Mouse (Mus musculus): ENCODE results near the gene Xpc. TPM values are rescaled to one million over a fixed set of nuclear protein-coding genes. Genes with fewer than 3 reads are reported as not detected.

The Xpc gene
- polyA plus RNA-seq, 1 experiment from 2014 or later = 14.9 TPM

DNA sequence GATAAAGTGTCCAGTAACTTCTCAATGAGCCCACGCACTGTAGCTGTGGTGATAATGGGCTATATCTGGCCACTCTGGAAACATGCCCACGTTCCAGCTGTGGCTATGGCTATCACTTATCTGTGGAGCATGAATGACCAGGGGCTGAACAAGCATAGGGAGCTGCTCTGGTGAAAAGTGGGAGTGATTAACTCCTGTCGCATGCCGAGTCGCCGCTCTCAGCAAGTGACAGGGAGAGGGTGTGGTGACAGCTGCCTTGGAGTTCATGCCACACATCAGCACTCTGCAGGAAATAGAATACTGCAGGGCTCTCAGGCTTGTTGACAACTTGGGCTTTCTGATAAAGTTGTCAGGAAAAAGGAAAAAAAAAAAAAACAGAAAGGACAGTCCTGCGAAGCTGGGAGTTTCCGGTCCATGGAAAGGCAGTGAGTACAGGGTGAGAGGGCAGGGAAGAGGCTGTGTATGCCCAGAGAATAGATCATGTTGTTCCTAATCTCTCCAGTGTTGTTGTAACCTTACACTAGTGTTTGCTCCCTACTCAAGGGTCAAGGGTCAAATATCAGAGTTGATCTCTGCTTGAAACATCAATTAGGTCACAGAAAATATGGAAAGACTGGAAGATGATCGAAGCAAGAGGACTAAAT lies 30.7 kb upstream of the Xpc start:
- H3K4me1 ChIP-seq (ENCODE audit: control insufficient read depth, insufficient read depth, low read length) = no peaks in the 10 kb centered on the region
- H3K27me3 ChIP-seq (ENCODE audit: control insufficient read depth, insufficient read depth, low read length) = no peaks in the 10 kb centered on the region
- H3K9me3 ChIP-seq (replicated peaks; ENCODE audit: control insufficient read depth, low read length) = 0 out of 2 replicates have a peak, but pooled peaks cover 3% of the 10 kb centered on the region
- no peak overlapping the region for H3K4me2 ChIP-seq (ENCODE audit: low read depth, low read length)
- H3K4me3 ChIP-seq (replicated peaks; ENCODE audit: low read length) = no peak overlapping the region
- no peaks in the 10 kb centered on the region for H3K36me3 ChIP-seq (ENCODE audit: control insufficient read depth, insufficient read depth, low read length)
- ATAC-seq (ENCODE audit: insufficient read depth, low FRiP score) = no peak
- H3K9ac ChIP-seq (ENCODE audit: low read length) = no peak overlapping the region
- no peak overlapping the region for H3K27ac ChIP-seq (ENCODE audit: low read length)
- 41% methylated on average over 9 of the region's 9 CpGs for WGBS

- Histone ChIP-seq H3K4me1 (ENCODE audit: control insufficient read depth, insufficient read depth, low read length) (no peaks in the 10 kb centered on the region), H3K27me3 (ENCODE audit: control insufficient read depth, insufficient read depth, low read length) (no peaks in the 10 kb centered on the region), H3K4me3 (replicated peaks; ENCODE audit: low read length) (no peak overlapping the region), H3K9ac (ENCODE audit: low read length) (no peak overlapping the region), H3K4me2 (ENCODE audit: low read depth, low read length) (no peak overlapping the region), H3K9me3 (replicated peaks; ENCODE audit: control insufficient read depth, low read length) (0 out of 2 replicates have a peak, but pooled peaks cover 3% of the 10 kb centered on the region), H3K36me3 (ENCODE audit: control insufficient read depth, insufficient read depth, low read length) (no peaks in the 10 kb centered on the region), H3K27ac (ENCODE audit: low read length) (no peak overlapping the region)
- 66% methylated on average over 5 of the region's 5 CpGs for WGBS
- no peak for ATAC-seq (ENCODE audit: insufficient read depth, low FRiP score)
Observed at GRCm38 (mm10) chr6:91543056-91543455, 27.4 kb upstream of the Xpc start.

- Histone ChIP-seq H3K36me3 (ENCODE audit: control insufficient read depth, insufficient read depth, low read length) (no peaks in the 10 kb centered on the region), H3K4me3 (replicated peaks; ENCODE audit: low read length) (no peak overlapping the region), H3K27ac (ENCODE audit: low read length) (no peak overlapping the region), H3K9me3 (replicated peaks; ENCODE audit: control insufficient read depth, low read length) (no peaks in the 10 kb centered on the region), H3K4me2 (ENCODE audit: low read depth, low read length) (no peak overlapping the region), H3K27me3 (ENCODE audit: control insufficient read depth, insufficient read depth, low read length) (no peaks in the 10 kb centered on the region), H3K4me1 (ENCODE audit: control insufficient read depth, insufficient read depth, low read length) (no peaks in the 10 kb centered on the region), H3K9ac (ENCODE audit: low read length) (no peak overlapping the region)
- 51% methylated on average over 3 of the region's 3 CpGs for WGBS
- no peak for ATAC-seq (ENCODE audit: insufficient read depth, low FRiP score)
Observed at GRCm38 (mm10) chr6:91541276-91541675, 25.6 kb upstream of the Xpc start.

DNA sequence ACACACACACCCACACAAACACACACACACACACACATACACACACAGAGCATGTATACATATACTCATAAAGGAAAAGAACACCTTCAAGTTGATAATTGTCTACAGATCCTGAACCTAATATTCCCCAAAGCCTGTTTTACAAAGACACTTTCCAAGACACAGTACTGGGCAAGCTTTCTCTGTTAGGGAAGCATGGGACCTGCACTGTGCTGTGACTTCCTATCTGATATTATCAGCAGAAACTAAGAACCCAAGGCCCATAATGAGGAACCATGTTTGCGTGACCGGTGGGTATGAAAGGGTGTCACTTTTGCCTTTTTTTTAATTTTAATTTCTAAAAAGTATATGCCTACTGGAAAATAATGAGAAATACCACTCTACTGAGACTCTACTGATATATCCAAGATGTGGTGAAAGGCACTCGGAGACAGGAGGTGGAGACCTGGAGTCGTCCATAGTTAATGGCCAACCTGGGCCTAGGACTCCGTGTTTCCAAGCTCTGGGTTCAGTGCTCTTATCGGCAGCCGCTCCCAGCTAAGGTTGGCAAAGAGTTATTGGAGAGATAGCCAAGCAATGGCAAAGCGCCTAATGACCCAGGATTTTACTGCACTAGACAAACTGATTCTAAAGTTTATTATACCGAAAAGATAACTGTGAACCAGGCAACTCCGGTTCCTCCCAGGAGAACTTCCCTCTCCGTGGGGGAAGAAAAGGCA lies 20.5 kb upstream of the Xpc start:
- ATAC-seq (ENCODE audit: insufficient read depth, low FRiP score) = no peak

GRCm38 (mm10) chr6:91535231-91535630 lies 19.5 kb upstream of the Xpc start:
- Histone ChIP-seq H3K36me3 (ENCODE audit: control insufficient read depth, insufficient read depth, low read length) (no peaks in the 10 kb centered on the region), H3K9me3 (replicated peaks; ENCODE audit: control insufficient read depth, low read length) (no peaks in the 10 kb centered on the region), H3K27ac (ENCODE audit: low read length) (no peak overlapping the region), H3K4me3 (replicated peaks; ENCODE audit: low read length) (no peak overlapping the region), H3K4me2 (ENCODE audit: low read depth, low read length) (no peak overlapping the region), H3K27me3 (ENCODE audit: control insufficient read depth, insufficient read depth, low read length) (no peaks in the 10 kb centered on the region), H3K9ac (ENCODE audit: low read length) (no peak overlapping the region), H3K4me1 (ENCODE audit: control insufficient read depth, insufficient read depth, low read length) (peaks cover 8% of the 10 kb centered on the region)
- no peak for ATAC-seq (ENCODE audit: insufficient read depth, low FRiP score)
- WGBS = 79% methylated on average over 3 of the region's 3 CpGs

More for the DNA sequence above, 20.5 kb upstream of the Xpc start:
- H3K4me2 ChIP-seq (ENCODE audit: low read depth, low read length) = no peak overlapping the region
- H3K27me3 ChIP-seq (ENCODE audit: control insufficient read depth, insufficient read depth, low read length) = no peaks in the 10 kb centered on the region
- H3K4me1 ChIP-seq (ENCODE audit: control insufficient read depth, insufficient read depth, low read length) = peaks cover 8% of the 10 kb centered on the region
- H3K36me3 ChIP-seq (ENCODE audit: control insufficient read depth, insufficient read depth, low read length) = no peaks in the 10 kb centered on the region
- no peak overlapping the region for H3K4me3 ChIP-seq (replicated peaks; ENCODE audit: low read length)
- 71% methylated on average over 11 of the region's 11 CpGs for WGBS
- no peak overlapping the region for H3K27ac ChIP-seq (ENCODE audit: low read length)
- H3K9ac ChIP-seq (ENCODE audit: low read length) = no peak overlapping the region
- no peaks in the 10 kb centered on the region for H3K9me3 ChIP-seq (replicated peaks; ENCODE audit: control insufficient read depth, low read length)

- H3K27ac ChIP-seq (ENCODE audit: low read length) = no peak overlapping the region
- no peaks in the 10 kb centered on the region for H3K36me3 ChIP-seq (ENCODE audit: control insufficient read depth, insufficient read depth, low read length)
- 69% methylated on average over 4 of the region's 4 CpGs for WGBS
Observed at GRCm38 (mm10) chr6:91534268-91534667, 18.6 kb upstream of the Xpc start.

GRCm38 (mm10) chr6:91533771-91534170 lies 18.1 kb upstream of the Xpc start:
- no peaks in the 10 kb centered on the region for H3K36me3 ChIP-seq (ENCODE audit: control insufficient read depth, insufficient read depth, low read length)
- H3K4me1 ChIP-seq (ENCODE audit: control insufficient read depth, insufficient read depth, low read length) = peaks cover 8% of the 10 kb centered on the region
- no peaks in the 10 kb centered on the region for H3K9me3 ChIP-seq (replicated peaks; ENCODE audit: control insufficient read depth, low read length)
- H3K4me3 ChIP-seq (replicated peaks; ENCODE audit: low read length) = no peak overlapping the region
- H3K27me3 ChIP-seq (ENCODE audit: control insufficient read depth, insufficient read depth, low read length) = no peaks in the 10 kb centered on the region
- 23% methylated on average over 2 of the region's 2 CpGs for WGBS
- no peak overlapping the region for H3K9ac ChIP-seq (ENCODE audit: low read length)
- H3K27ac ChIP-seq (ENCODE audit: low read length) = no peak overlapping the region
- H3K4me2 ChIP-seq (ENCODE audit: low read depth, low read length) = no peak overlapping the region
- ATAC-seq (ENCODE audit: insufficient read depth, low FRiP score) = no peak

More at GRCm38 (mm10) chr6:91534268-91534667, 18.6 kb upstream of the Xpc start:
- peaks cover 8% of the 10 kb centered on the region for H3K4me1 ChIP-seq (ENCODE audit: control insufficient read depth, insufficient read depth, low read length)
- ATAC-seq (ENCODE audit: insufficient read depth, low FRiP score) = no peak
- H3K9ac ChIP-seq (ENCODE audit: low read length) = no peak overlapping the region
- H3K4me3 ChIP-seq (replicated peaks; ENCODE audit: low read length) = no peak overlapping the region
- no peaks in the 10 kb centered on the region for H3K27me3 ChIP-seq (ENCODE audit: control insufficient read depth, insufficient read depth, low read length)
- H3K9me3 ChIP-seq (replicated peaks; ENCODE audit: control insufficient read depth, low read length) = no peaks in the 10 kb centered on the region
- H3K4me2 ChIP-seq (ENCODE audit: low read depth, low read length) = no peak overlapping the region

DNA sequence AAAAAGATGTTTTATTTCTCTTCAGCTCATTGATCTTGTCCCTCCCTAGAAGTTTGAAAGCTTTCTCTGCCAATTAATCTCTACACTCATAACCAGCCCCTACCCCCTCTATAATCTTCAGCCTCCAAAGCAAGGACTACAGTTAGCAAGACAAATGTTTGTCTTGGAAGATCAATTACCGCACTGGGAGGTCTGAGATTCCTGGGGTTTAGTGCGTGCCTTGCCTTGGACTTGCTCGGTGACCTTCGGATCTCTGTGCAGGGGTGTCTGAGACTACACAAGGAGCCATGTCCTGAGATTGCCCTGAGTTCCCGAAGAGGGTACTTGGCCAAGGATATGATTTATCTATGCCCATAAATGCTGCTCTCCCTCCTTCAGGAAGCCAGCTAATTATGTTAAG lies 17.7 kb upstream of the Xpc start:
- Histone ChIP-seq H3K4me1 (ENCODE audit: control insufficient read depth, insufficient read depth, low read length) (peaks cover 8% of the 10 kb centered on the region), H3K9ac (ENCODE audit: low read length) (no peak overlapping the region), H3K4me2 (ENCODE audit: low read depth, low read length) (no peak overlapping the region), H3K9me3 (replicated peaks; ENCODE audit: control insufficient read depth, low read length) (no peaks in the 10 kb centered on the region), H3K36me3 (ENCODE audit: control insufficient read depth, insufficient read depth, low read length) (no peaks in the 10 kb centered on the region), H3K27me3 (ENCODE audit: control insufficient read depth, insufficient read depth, low read length) (no peaks in the 10 kb centered on the region), H3K4me3 (replicated peaks; ENCODE audit: low read length) (no peak overlapping the region), H3K27ac (ENCODE audit: low read length) (no peak overlapping the region)
- ATAC-seq (ENCODE audit: insufficient read depth, low FRiP score) = 0 out of 2 replicates have a peak, but pooled peaks have one; percentile 56
- WGBS = 15% methylated on average over 5 of the region's 5 CpGs

DNA sequence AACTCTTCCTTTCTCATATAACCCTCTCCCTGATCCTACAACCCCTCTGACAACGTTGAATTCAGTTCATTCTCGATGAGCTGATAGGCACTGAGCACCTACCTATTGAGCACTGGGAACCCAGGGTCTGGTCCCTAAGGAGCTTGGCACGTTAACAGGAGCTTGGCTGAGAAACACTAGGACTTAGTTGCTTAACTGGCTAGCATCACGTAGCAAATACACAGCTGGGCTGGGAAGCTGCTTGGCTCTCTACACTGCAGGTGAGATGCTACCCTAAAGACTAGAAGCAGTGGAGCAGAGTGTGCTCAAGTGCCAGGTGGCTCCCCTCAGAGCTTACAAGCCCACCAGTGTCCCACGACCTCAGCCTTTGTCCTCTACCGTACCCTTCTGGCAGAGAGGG lies 17.0 kb upstream of the Xpc start:
- no peak for ATAC-seq (ENCODE audit: insufficient read depth, low FRiP score)
- H3K27ac ChIP-seq (ENCODE audit: low read length) = no peak overlapping the region
- 40% methylated on average over 6 of the region's 6 CpGs for WGBS

More for the DNA sequence above, 17.0 kb upstream of the Xpc start:
- H3K9me3 ChIP-seq (replicated peaks; ENCODE audit: control insufficient read depth, low read length) = no peaks in the 10 kb centered on the region
- peaks cover 8% of the 10 kb centered on the region for H3K4me1 ChIP-seq (ENCODE audit: control insufficient read depth, insufficient read depth, low read length)
- H3K27me3 ChIP-seq (ENCODE audit: control insufficient read depth, insufficient read depth, low read length) = no peaks in the 10 kb centered on the region
- H3K4me3 ChIP-seq (replicated peaks; ENCODE audit: low read length) = no peak overlapping the region
- no peak overlapping the region for H3K4me2 ChIP-seq (ENCODE audit: low read depth, low read length)
- no peaks in the 10 kb centered on the region for H3K36me3 ChIP-seq (ENCODE audit: control insufficient read depth, insufficient read depth, low read length)
- H3K9ac ChIP-seq (ENCODE audit: low read length) = no peak overlapping the region
